Mouse (Mus musculus) liver, embryonic 14 days (tissue): Measurements from ENCODE around the gene Thy1. TPM values are rescaled to one million over a fixed set of nuclear protein-coding genes. Genes with fewer than 3 reads are reported as not detected.

Experiments used
- polyA plus RNA-seq: library from polyadenylated mRNA; depleted of rRNA; stranded (reverse); fragments of >200 nt; gene quantifications from 2 replicates; pipeline ENCODE4 v1.2.3, GENCODE M21; 2012; rRNA removed

Thy1 gene
- 0.39 and 0.58 TPM in 2 replicates for polyA plus RNA-seq

DNA sequence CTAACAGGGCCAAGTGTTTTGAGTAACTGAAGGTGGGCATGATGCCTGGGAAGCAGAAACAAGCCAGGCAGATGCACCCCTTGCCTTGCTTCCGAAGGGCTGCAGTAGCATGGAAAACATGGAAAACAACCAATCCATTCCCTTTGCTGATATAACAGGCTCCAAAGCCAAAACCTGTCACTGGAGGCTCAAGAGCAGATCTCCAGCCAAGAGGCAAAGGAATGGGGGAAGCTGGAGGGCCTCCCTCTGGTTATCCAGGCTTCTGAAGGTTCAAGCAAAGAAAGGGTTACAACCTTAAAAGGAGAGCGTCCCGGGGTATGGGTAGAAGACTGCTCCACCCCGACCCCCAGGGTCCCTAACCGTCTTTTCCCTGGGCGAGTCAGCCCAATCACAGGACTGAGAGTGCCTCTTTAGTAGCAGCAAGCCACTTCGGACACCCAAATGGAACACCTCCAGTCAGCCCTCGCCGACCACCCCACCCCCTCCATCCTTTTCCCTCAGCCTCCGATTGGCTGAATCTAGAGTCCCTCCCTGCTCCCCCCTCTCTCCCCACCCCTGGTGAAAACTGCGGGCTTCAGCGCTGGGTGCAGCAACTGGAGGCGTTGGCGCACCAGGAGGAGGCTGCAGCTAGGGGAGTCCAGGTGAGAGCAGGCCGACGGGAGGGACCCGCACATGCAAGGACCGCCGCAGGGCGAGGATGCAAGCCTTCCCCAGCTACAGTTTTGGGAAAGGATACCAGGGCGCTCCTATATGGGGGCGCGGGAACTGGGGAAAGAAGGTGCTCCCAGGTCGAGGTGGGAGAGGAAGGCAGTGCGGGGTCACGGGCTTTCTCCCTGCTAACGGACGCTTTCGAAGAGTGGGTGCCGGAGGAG is at the start of gene Thy1:
Gene Thy1 (plus strand): TSS at position 549 of the 872 bp plus-strand sequence.

GRCm38 (mm10) chr9:44066785-44067225 is 23.6 kb downstream of the Thy1 start, which contains the start of gene Usp2:
TSS of gene Usp2 (plus strand) at chr9:44067021.

Other genes with a start within 250 kb of the Thy1 start
- gene Usp2, start 23.6 kb downstream of the Thy1 start, polyA plus RNA-seq = 0.37 and 0.48 TPM in 2 replicates
- not detected in 2 replicates for gene Mfrp, start 58.3 kb downstream of the Thy1 start, polyA plus RNA-seq
- gene C1qtnf5, start 63.9 kb downstream of the Thy1 start, polyA plus RNA-seq = 0.25 and 0.33 TPM in 2 replicates
- 0.02 TPM in 2 replicates for gene Gm49380, start 70.1 kb downstream of the Thy1 start, polyA plus RNA-seq
- 20.4 and 24.0 TPM in 2 replicates for gene Rnf26, start 70.1 kb downstream of the Thy1 start, polyA plus RNA-seq
- gene Mcam, start 91.1 kb downstream of the Thy1 start, polyA plus RNA-seq = 6.0 and 6.2 TPM in 2 replicates
- 3.9 and 4.7 TPM in 2 replicates for gene Cbl, start 190.7 kb downstream of the Thy1 start, polyA plus RNA-seq
- not detected in 2 replicates for gene Ccdc153, start 197.3 kb downstream of the Thy1 start, polyA plus RNA-seq
- gene Pdzd3, start 208.1 kb downstream of the Thy1 start, polyA plus RNA-seq = 0.02 and 0.03 TPM in 2 replicates
- gene Nlrx1, start 225.2 kb downstream of the Thy1 start, polyA plus RNA-seq = 1.2 and 1.5 TPM in 2 replicates
- 28.7 and 33.5 TPM in 2 replicates for gene Abcg4, start 245.2 kb downstream of the Thy1 start, polyA plus RNA-seq